Mouse (Mus musculus): Measurements from ENCODE around the gene Nab1.
"Not testable (repeated sequence)": the region's sequence is repeated elsewhere in the genome, so short reads cannot be mapped to it uniquely, and the experiment has no call there.

The Nab1 gene

GRCm38 (mm10) chr1:52500314-52500981, at the start of gene Nab1:
Nab1 (minus strand) TSS chr1:52500679.
- DNase-seq (ENCODE audit: low spot score) = peak; percentile 47

GRCm38 (mm10) chr1:52547451-52547850, 47.0 kb upstream of the Nab1 start:
- no peak for DNase-seq (ENCODE audit: low spot score)

DNA sequence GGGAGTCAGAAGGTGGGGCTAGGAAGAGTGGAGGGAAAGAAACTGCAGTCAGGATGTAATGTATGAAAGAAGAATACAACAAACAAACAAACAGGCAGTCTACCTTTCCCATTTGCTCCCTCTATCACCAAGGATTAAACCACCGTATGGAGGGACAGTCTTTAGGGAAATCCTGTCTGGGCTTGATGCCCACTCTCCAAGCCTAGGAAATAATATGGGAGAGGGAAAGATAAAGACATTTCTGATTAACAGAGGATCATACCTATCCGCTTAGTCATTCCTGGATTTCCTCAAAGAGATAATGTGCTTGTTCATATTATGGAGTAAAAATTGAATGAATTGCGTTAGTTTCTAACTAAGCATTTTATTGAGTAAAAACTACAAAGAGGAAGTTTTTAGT, 46.3 kb upstream of the Nab1 start:
- DNase-seq (ENCODE audit: low spot score) = no peak

- not testable (repeated sequence) for DNase-seq (ENCODE audit: low spot score)
Observed at GRCm38 (mm10) chr1:52540124-52540523, 39.6 kb upstream of the Nab1 start.

GRCm38 (mm10) chr1:52529933-52530332, 29.5 kb upstream of the Nab1 start:
- no peak for DNase-seq (ENCODE audit: low spot score)

DNA sequence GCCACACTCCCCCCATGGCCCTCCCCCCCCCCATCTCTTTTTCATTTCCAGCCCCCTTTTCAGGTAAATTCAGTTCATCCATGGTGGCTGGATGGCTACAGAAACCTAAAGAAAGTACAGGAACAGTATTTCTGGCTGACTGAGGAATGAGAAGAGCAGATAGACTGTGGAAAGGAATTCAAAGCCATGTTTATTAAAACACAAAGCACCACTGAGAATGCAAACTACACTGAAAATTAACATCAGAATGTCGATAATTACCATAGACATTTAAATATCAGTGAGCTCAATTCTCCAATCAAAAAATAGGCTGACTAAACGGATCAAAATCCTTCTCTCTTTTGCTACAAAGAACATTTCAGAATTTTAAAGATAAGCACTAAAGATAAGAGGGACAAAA, 27.2 kb upstream of the Nab1 start:
- no peak for DNase-seq (ENCODE audit: low spot score)

DNA sequence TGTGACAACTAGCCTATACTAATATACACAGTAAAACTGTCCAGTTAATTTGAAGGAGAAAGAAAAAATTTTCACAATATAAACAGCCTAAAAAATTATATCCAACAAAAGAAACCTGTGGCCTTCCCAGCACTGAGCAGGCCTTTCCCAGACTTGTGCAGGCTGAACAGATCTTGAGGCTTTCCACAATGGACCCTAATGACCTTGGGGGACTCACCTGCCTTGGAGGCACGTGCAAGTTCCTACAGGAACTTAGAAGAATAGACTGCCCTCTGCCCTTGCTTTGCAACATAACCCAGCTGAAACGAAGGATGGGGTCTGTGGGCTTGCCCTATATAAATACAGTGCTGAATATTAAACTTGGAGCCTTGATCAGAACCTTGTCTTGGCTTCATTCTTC, 26.8 kb upstream of the Nab1 start:
- DNase-seq (ENCODE audit: low spot score) = no peak

DNA sequence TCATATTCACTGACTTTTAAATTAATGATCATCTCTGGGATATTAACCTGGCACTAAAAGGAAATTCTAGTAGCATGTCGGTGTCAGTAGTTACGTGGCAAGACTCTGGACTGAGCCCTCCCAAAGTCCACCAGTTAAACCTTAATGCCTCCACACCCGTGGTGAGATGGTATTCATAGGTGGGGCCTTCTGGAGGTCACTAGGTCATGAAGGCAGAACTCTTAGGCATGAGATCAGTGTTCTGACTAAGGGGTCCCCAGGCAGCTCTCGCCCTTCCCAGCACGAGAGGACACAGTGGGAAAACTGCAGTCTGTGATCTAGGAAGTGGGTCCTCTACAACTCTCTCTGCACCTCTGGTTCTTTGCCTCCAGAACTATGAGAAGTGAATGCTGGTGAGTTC, 24.2 kb upstream of the Nab1 start:
- DNase-seq (ENCODE audit: low spot score) = no peak

GRCm38 (mm10) chr1:52524150-52524549, 23.7 kb upstream of the Nab1 start:
- DNase-seq (ENCODE audit: low spot score) = peak; percentile 28

DNA sequence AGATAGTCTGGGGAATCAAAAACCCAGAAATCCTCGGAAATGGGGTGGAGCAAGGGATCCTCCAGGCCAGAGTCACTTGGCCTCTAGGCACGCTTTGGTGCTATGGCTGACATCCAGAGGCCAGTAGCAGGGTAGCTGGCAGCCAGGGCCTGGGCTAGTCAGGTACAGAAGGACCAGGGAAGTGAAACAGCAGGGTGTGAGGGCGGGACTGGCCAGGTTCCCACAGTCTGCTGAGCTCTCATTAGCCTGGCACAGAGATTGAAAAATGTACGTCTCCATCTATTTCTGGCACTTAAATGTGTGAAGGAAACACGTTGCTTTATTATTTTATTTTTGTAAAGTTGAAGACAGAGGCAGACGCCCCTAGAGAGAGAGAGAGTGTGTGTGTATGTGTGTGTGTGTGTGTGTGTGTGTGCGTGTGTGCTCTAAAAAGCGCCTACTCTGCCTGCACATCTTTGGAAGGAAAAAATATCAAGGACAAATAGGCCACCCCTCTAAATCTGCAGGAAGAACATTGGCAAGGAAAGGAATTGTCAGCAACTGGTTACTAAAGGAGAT, 21.0 kb upstream of the Nab1 start:
- no peak for DNase-seq (ENCODE audit: low spot score)

- DNase-seq (ENCODE audit: low spot score) = no peak
Observed at GRCm38 (mm10) chr1:52520131-52520530, 19.7 kb upstream of the Nab1 start.

- DNase-seq (ENCODE audit: low spot score) = no peak
Observed at GRCm38 (mm10) chr1:52515249-52515648, 14.8 kb upstream of the Nab1 start.

DNA sequence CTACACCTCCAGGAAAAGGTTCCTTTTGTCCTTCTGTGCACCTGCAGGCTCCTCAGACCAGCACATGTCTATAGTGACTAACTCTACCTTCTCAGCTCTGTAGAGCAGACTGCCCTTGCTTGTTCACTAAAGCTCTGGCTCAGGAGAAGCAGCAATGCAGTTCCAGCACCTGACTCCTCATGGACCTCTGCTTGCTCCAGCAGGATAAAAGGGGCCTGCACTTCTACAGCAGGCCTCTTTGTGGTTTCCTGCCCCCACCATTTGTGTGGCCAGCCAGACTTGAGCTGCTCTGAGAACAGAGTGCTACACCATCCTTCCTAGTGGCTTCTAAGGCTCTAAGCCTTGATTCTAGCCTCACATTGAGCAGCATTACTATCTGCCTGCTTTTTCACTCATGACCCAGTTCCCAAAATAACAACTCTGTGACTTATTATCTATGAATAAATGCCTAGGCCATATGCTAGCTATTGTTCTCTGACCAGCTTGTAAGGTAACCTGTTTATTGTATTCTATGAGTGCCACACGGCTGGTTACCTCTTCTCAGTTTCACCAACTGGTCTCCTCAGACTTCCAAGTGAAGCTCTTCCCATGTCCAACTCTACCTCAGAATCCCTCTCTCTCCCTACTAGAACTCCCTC, 11.4 kb upstream of the Nab1 start:
- DNase-seq (ENCODE audit: low spot score) = no peak

- no peak for DNase-seq (ENCODE audit: low spot score)
Observed at GRCm38 (mm10) chr1:52506211-52506610, 5.7 kb upstream of the Nab1 start.

- no peak for DNase-seq (ENCODE audit: low spot score)
Observed at GRCm38 (mm10) chr1:52502296-52502695, 1.8 kb upstream of the Nab1 start.

DNA sequence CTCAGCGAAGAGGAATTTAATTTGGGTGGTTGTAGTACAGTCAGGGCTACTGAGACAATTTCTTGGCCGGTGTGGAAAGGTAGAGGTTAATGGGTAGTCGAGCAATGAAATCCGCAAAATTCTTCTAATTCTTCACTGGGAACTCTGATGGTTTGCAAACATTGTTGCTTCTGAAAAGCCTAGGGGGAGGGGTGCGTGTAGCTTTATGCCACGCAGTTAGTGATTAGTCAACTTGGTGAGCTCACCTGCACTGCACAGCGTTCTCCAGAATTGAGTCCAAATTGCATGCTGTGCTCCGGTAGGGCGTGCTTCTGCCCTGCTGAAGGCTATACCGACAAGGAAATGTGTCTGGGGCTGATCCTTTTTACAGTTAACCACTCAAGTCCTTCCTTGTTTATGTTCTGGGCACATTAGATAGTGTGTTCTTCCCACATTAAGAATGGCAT, 1.2 kb upstream of the Nab1 start:
- DNase-seq (ENCODE audit: low spot score) = no peak

GRCm38 (mm10) chr1:52501090-52501489, 611 bp upstream of the Nab1 start:
- no peak for DNase-seq (ENCODE audit: low spot score)

DNA sequence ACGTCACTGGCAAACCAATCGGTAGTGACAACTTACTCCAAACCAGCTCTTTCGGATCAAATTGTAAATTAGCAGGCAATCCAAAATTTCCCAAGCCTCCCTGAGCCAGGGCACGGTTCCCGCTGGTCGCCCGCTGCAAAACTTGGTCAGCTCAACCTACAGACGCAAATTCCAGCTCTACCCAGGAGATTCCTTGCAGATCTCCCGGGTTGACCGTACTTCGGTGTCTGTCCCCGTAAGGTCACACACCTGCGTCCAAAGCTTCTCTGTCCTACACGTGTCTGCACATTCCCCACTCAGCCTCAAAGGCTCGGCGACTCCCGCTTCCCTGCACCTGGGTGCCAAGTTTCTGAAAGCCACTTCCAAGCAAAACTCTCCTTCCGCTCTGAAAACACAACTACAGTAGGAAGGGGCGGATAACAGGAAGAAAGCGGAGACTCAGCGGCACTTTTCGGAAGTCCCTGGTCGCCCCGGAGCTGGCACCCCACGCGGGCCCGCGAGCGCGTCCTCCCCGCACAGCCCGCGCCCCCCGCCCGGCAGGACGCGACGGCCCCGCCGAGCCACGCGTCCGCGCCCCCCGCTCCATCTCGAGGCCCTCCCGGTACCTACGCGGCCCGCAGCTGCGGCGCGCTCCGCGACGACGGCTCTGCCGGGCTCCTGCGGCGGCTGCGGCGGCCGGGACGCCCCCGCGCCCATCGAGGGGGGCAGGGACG, 722 bp downstream of the Nab1 start:
- DNase-seq (ENCODE audit: low spot score) = no peak

DNA sequence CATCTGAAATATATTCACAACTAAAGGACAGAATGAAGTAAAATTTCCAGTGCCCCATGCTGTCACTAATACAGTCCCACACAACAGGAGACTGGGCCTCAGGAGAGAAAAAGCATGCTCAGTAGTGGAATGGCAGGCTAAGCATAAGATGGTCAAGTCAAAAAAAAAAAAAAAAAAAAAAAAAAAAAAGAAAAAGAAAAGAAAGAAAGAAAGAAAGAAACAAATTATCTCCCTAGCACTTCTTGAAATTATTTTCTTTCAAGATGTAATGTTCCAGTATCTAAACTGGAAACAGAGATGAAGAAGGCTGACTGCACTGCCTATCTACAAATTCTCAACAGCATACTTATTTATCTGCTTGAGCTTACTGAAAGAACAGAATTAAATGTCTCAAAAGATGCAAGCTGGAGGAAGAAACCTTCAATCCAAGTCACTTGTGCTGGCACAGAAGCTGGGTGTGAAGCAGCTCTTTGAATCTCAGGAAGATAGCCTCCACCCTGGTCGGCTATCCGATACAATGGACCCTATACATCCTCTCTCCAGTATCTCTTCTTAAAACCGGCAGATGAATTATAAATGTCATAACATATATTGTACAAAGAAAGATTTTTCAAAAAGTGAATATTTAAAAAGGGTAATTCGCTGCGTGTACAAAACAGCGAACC, 1.6 kb downstream of the Nab1 start:
- DNase-seq (ENCODE audit: low spot score) = no peak

- DNase-seq (ENCODE audit: low spot score) = no peak
Observed at GRCm38 (mm10) chr1:52489538-52490181, 10.8 kb downstream of the Nab1 start.

- DNase-seq (ENCODE audit: low spot score) = no peak
Observed at GRCm38 (mm10) chr1:52484980-52485379, 15.5 kb downstream of the Nab1 start.

- no peak for DNase-seq (ENCODE audit: low spot score)
Observed at GRCm38 (mm10) chr1:52474291-52474690, 26.2 kb downstream of the Nab1 start.

Data from left cerebral cortex, adult 11 months (tissue).